Mouse (Mus musculus) small intestine, adult 2 months (tissue): ENCODE results near the gene Trex2.

ENCODE experiments used
- CTCF ChIP-seq: fragments of 200-500 bp; IDR thresholded peaks from 2 replicates; pipeline ENCODE4 v1.5.1; 2012; ENCODE audit warnings: low read depth, mild to moderate bottlenecking, control low read depth, inconsistent platforms, low read length, moderate library complexity, mixed read lengths; ENCODE audit not compliant: insufficient replicate concordance, insufficient read length; ENCODE audit errors: extremely low read depth
- POLR2A ChIP-seq: fragments of 200-500 bp; IDR thresholded peaks from 2 replicates; pipeline ENCODE4 v1.6.1; 2012; ENCODE audit warnings: low read depth, mild to moderate bottlenecking, control low read depth, inconsistent platforms, low read length, moderate library complexity

- TF ChIP-seq CTCF (no peak), POLR2A (no peak)
These were observed 33.5 kb downstream of the Trex2 start for GRCm38 (mm10) chrX:73401616-73402015.
